Mouse (Mus musculus): ENCODE measurements at regions not wholly inside any gene's neighbourhood (a gene's known extent, or its start where the extent isn't known, plus 50 kb on each side); places are given as distances from the start of the nearest gene placed in this dataset.
"Not testable (repeated sequence)": the region's sequence is repeated elsewhere in the genome, so short reads cannot be mapped to it uniquely, and the experiment has no call there.

GRCm38 (mm10) chr6:89160051-89160450 lies 202.4 kb downstream of the Plxna1 start:
- no peak for DNase-seq

- DNase-seq, result no peak
These were observed 200.7 kb downstream of the Plxna1 start for GRCm38 (mm10) chr6:89161746-89162145.

GRCm38 (mm10) chr6:89169520-89169919 lies 192.9 kb downstream of the Plxna1 start:
- DNase-seq, result no peak

- not testable (repeated sequence) for DNase-seq
These were observed 177.5 kb downstream of the Plxna1 start for GRCm38 (mm10) chr6:89184920-89185319.

- not testable (repeated sequence) for DNase-seq
These were observed 161.7 kb downstream of the Plxna1 start for GRCm38 (mm10) chr6:89200514-89201284.

- no peak for DNase-seq
These were observed 147.4 kb downstream of the Plxna1 start for GRCm38 (mm10) chr6:89215021-89215420.

- DNase-seq, result peak; percentile 46 to 58
These were observed 126.9 kb downstream of the Plxna1 start for GRCm38 (mm10) chr6:89235416-89236075.

- DNase-seq, result no peak
These were observed 126.2 kb downstream of the Plxna1 start for GRCm38 (mm10) chr6:89236226-89236625.

- DNase-seq, result peak; percentile 88 to 95
These were observed 125.4 kb downstream of the Plxna1 start for GRCm38 (mm10) chr6:89236892-89237646.

- DNase-seq, result peak; percentile 50 to 62
These were observed 123.5 kb downstream of the Plxna1 start for GRCm38 (mm10) chr6:89238871-89239270.

- DNase-seq, result peak; percentile 94 to 95
These were observed 122.9 kb downstream of the Plxna1 start for GRCm38 (mm10) chr6:89239511-89239910.

- DNase-seq, result no peak
These were observed 122.2 kb downstream of the Plxna1 start for GRCm38 (mm10) chr6:89240168-89240705.

- no peak for DNase-seq
These were observed 119.8 kb downstream of the Plxna1 start for GRCm38 (mm10) chr6:89242371-89243288.

- no peak for DNase-seq
These were observed 116.9 kb downstream of the Plxna1 start for GRCm38 (mm10) chr6:89245506-89245905.

- DNase-seq, result no peak
These were observed 116.2 kb downstream of the Plxna1 start for GRCm38 (mm10) chr6:89246261-89246660.

- no peak for DNase-seq
These were observed 113.8 kb downstream of the Plxna1 start for GRCm38 (mm10) chr6:89248574-89248973.

GRCm38 (mm10) chr6:89249303-89249702 lies 113.1 kb downstream of the Plxna1 start:
- DNase-seq, result no peak

GRCm38 (mm10) chr6:89251641-89252040 lies 110.8 kb downstream of the Plxna1 start:
- peak in 1 of 2 experiments; percentile 47 for DNase-seq

- no peak for DNase-seq
These were observed 106.4 kb downstream of the Plxna1 start for GRCm38 (mm10) chr6:89256022-89256421.

- DNase-seq, result no peak
These were observed 105.7 kb downstream of the Plxna1 start for GRCm38 (mm10) chr6:89256630-89257292.

- DNase-seq, result no peak
These were observed 105.0 kb downstream of the Plxna1 start for GRCm38 (mm10) chr6:89257416-89257815.
